Mouse (Mus musculus) layer of hippocampus, adult 9-10 months (tissue): Measurements from ENCODE around the gene Galnt10.

Experiments used
- DNase-seq: peaks from one replicate; pipeline ENCODE4 v3.0.0; 2022; ENCODE audit warnings: low spot score

Gene Galnt10

GRCm38 (mm10) chr11:57689811-57690210, 44.6 kb downstream of the Galnt10 start:
- DNase-seq = no peak

- DNase-seq = no peak
Observed at GRCm38 (mm10) chr11:57690836-57691235, 45.6 kb downstream of the Galnt10 start.

- no peak for DNase-seq
Observed at GRCm38 (mm10) chr11:57691939-57692338, 46.7 kb downstream of the Galnt10 start.

GRCm38 (mm10) chr11:57692726-57693125, 47.5 kb downstream of the Galnt10 start:
- DNase-seq = no peak

- DNase-seq = no peak
Observed at GRCm38 (mm10) chr11:57694486-57694885, 49.2 kb downstream of the Galnt10 start.

- DNase-seq = no peak
Observed at GRCm38 (mm10) chr11:57696207-57696676, 51.0 kb downstream of the Galnt10 start.

- DNase-seq = no peak
Observed at GRCm38 (mm10) chr11:57696807-57697251, 51.6 kb downstream of the Galnt10 start.

GRCm38 (mm10) chr11:57700114-57700513, 54.9 kb downstream of the Galnt10 start:
- DNase-seq = no peak

GRCm38 (mm10) chr11:57701193-57701925, 56.1 kb downstream of the Galnt10 start:
- no peak for DNase-seq

- DNase-seq = no peak
Observed at GRCm38 (mm10) chr11:57701956-57702355, 56.7 kb downstream of the Galnt10 start.

- no peak for DNase-seq
Observed at GRCm38 (mm10) chr11:57706620-57707019, 61.4 kb downstream of the Galnt10 start.

GRCm38 (mm10) chr11:57707114-57707798, 62.0 kb downstream of the Galnt10 start:
- no peak for DNase-seq

GRCm38 (mm10) chr11:57708174-57709154, 63.2 kb downstream of the Galnt10 start:
- no peak for DNase-seq

- no peak for DNase-seq
Observed at GRCm38 (mm10) chr11:57713960-57714359, 68.7 kb downstream of the Galnt10 start.

GRCm38 (mm10) chr11:57716721-57717120, 71.5 kb downstream of the Galnt10 start:
- no peak for DNase-seq

- no peak for DNase-seq
Observed at GRCm38 (mm10) chr11:57717432-57717831, 72.2 kb downstream of the Galnt10 start.

- no peak for DNase-seq
Observed at GRCm38 (mm10) chr11:57718081-57718480, 72.8 kb downstream of the Galnt10 start.

GRCm38 (mm10) chr11:57719631-57720030, 74.4 kb downstream of the Galnt10 start:
- DNase-seq = no peak

- no peak for DNase-seq
Observed at GRCm38 (mm10) chr11:57720076-57720475, 74.8 kb downstream of the Galnt10 start.

GRCm38 (mm10) chr11:57724791-57725463, 79.7 kb downstream of the Galnt10 start:
- no peak for DNase-seq

- no peak for DNase-seq
Observed at GRCm38 (mm10) chr11:57725926-57726325, 80.7 kb downstream of the Galnt10 start.
